Mouse (Mus musculus) cerebellum, adult 2 months (tissue): ENCODE measurements around the gene Sept8.
A peak's percentile ranks its signal among the peaks of the same experiment; 100 is the strongest.

Experiments used
- CTCF ChIP-seq: fragments of 200-500 bp; IDR thresholded peaks from 2 replicates; pipeline ENCODE4 v1.5.1; 2011; ENCODE audit warnings: low read depth, mild to moderate bottlenecking, control low read depth, low read length, moderate library complexity, borderline replicate concordance; ENCODE audit not compliant: insufficient read depth
- POLR2A ChIP-seq: fragments of 200-500 bp; IDR thresholded peaks from 2 replicates; pipeline ENCODE4 v1.6.1; 2011; ENCODE audit warnings: low read length, control low read depth, borderline replicate concordance; ENCODE audit not compliant: insufficient read depth

DNA sequence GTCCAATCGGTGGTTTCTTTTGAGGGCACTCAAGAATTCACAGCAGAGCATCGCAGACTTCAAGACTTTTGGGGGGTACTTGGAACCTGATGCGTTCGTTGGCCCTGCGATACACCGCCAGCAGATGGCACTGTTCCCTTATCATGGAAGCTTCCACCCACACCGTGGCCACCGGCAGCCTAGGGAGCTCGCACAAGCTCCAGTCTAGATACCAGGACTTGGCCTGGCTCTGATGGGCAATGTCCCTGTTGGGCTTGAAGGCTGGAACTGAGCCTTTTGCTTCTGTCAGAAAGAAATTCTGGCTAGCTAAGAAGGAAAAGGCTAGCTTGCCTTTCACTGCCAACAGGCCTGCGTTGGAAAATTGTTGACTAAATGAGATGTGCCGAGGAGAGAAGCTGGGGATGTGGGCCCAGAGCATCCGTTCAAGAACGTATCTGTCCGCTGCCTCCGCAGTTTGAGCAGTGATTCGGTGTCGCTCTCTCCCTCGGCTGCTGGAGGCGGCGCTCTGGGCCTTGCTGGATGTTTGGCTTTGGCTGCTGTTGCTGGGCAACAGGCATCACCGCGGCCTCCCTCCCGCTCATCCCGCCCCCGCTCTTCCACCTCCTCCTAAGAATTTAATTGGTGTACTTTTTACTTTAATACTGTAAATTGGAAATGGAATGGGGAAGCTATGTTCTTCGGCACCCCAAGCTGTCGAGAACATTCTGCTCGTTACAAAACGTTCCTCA is 48.9 kb upstream of the Sept8 start, which contains the start of gene Gm9837:
- no peak for TF ChIP-seq POLR2A
- peak; percentile 97 for TF ChIP-seq CTCF
